Mouse (Mus musculus) embryonic facial prominence, embryonic 15.5 days (tissue): ENCODE measurements at regions not wholly inside any gene's neighbourhood (a gene's known extent, or its start where the extent isn't known, plus 50 kb on each side); places are given as distances from the start of the nearest gene placed in this dataset. TPM values are rescaled to one million over a fixed set of nuclear protein-coding genes. Genes with fewer than 3 reads are reported as not detected.

Source experiments
- microRNA-seq: library from miRNA; unstranded; fragments of <30 nt; microRNA quantifications from one replicate; pipeline ENCODE4, GENCODE M21; 2016; ENCODE audit warnings: borderline number of aligned reads

Small RNA genes lying in the stretch of these regions (microRNA-seq; reads per million reads assigned to microRNA genes)
- gene Mir6401, result not detected
